Mouse (Mus musculus) monocyte, adult 5-6 weeks (primary cell): ENCODE data around the gene H2afy. TPM values are rescaled to one million over a fixed set of nuclear protein-coding genes. Genes with fewer than 3 reads are reported as not detected.
"Not testable (repeated sequence)": the region's sequence is repeated elsewhere in the genome, so short reads cannot be mapped to it uniquely, and the experiment has no call there.

Source experiments
- ATAC-seq: fragments of 153-309, 156-312 bp; replicated peaks from 2 replicates; pipeline ENCODE4 v1.8.0; 2017; ENCODE audit warnings: mild to moderate bottlenecking; ENCODE audit not compliant: low TSS enrichment, insufficient number of reproducible peaks, severe bottlenecking, poor library complexity, low FRiP score
- total RNA-seq: library from RNA; stranded (forward); fragments of 200-1000, 200-491, 200-594 nt; gene quantifications from 3 replicates; pipeline ENCODE4 v1.2.3, GENCODE M21; 2017

The H2afy gene
- total RNA-seq, 1 experiment from 2014 or later, result 218 TPM

GRCm38 (mm10) chr13:56042221-56042620, 93.9 kb downstream of the H2afy start:
- ATAC-seq, result no peak

DNA sequence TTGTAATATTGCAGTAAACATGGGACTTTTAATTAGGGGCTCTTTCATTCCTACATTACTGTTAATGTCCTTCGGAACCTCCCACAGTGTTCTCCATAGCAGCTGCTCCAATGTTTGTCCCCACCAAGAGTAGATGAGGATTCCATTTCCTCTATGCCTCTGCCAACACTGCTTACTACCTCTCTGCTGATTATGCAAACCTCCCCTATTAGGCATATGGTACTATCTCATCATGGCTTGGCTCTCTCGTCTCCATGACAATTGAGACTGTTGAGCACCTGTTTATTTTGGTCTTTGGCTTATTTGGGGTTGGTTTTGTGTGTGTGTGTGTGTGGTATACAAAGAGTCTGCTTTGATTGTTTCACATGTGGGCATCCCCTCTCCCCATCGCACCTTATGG, 95.5 kb downstream of the H2afy start:
- ATAC-seq, result no peak

GRCm38 (mm10) chr13:56039610-56040371, 96.4 kb downstream of the H2afy start:
- no peak for ATAC-seq

DNA sequence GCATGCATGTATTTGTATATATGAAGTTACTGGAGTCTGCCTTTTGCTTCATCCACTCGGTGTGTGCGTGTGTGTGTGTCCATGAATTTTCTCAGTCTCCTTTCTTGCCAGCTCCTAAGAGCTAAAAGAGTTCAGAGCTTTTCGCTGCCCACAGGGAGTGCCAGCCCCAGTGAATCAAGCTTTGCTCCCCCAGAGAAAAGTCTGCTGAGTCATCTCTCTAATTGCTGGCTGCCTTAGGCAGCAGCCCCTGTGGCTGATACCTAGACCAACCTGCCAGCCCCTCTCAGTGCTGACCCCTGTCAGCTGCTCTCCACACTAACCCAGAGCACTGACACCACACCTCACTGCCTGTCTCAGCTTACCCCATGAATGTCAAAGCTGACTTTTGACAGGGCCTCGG, 107.2 kb downstream of the H2afy start:
- no peak for ATAC-seq

GRCm38 (mm10) chr13:56027996-56028395, 108.2 kb downstream of the H2afy start:
- not testable (repeated sequence) for ATAC-seq

GRCm38 (mm10) chr13:56026623-56027022, 109.5 kb downstream of the H2afy start:
- no peak for ATAC-seq

GRCm38 (mm10) chr13:56026026-56026425, 110.1 kb downstream of the H2afy start:
- ATAC-seq, result no peak

- ATAC-seq, result no peak
Observed at GRCm38 (mm10) chr13:56025027-56025410, 111.1 kb downstream of the H2afy start.

- no peak for ATAC-seq
Observed at GRCm38 (mm10) chr13:56024410-56025026, 111.6 kb downstream of the H2afy start.

Other genes with a start within 250 kb of the H2afy start
- gene Tifab, start 42.5 kb upstream of the H2afy start, total RNA-seq, result 26.6 to 48.8 TPM (median 47.3 TPM) in 3 replicates
- not detected in 3 replicates for gene Neurog1, start 115.8 kb upstream of the H2afy start, total RNA-seq
- not detected in 3 replicates for gene Cxcl14, start 160.2 kb upstream of the H2afy start, total RNA-seq